Mouse (Mus musculus): ENCODE measurements at regions not wholly inside any gene's neighbourhood (a gene's known extent, or its start where the extent isn't known, plus 50 kb on each side); places are given as distances from the start of the nearest gene placed in this dataset.

- no peak for DNase-seq
Observed at GRCm38 (mm10) chr10:9569277-9569676, 105.7 kb downstream of the Samd5 start.

GRCm38 (mm10) chr10:9557517-9558065 is 117.4 kb downstream of the Samd5 start:
- DNase-seq = no peak

DNA sequence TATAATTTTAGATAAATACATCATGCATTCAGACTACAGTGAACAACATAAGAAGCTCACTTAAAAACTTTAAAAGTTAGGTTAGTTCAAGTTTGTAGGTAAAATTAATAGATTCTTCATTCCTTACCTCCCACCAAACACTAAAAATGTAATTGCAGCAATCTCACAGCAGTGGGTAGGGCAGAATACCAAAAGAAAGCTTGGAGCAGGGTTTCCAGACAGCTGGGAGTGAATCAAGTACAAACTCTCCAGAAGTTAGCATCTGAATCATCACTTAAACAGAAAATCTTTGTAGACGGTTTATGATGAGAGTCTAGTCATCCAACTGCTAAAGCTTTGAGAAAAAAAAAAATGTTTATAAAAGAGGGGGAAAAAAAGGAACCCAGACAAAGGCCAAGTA is 117.9 kb downstream of the Samd5 start:
- no peak for DNase-seq

- DNase-seq = no peak
Observed at GRCm38 (mm10) chr10:9553946-9554345, 121.1 kb downstream of the Samd5 start.

DNA sequence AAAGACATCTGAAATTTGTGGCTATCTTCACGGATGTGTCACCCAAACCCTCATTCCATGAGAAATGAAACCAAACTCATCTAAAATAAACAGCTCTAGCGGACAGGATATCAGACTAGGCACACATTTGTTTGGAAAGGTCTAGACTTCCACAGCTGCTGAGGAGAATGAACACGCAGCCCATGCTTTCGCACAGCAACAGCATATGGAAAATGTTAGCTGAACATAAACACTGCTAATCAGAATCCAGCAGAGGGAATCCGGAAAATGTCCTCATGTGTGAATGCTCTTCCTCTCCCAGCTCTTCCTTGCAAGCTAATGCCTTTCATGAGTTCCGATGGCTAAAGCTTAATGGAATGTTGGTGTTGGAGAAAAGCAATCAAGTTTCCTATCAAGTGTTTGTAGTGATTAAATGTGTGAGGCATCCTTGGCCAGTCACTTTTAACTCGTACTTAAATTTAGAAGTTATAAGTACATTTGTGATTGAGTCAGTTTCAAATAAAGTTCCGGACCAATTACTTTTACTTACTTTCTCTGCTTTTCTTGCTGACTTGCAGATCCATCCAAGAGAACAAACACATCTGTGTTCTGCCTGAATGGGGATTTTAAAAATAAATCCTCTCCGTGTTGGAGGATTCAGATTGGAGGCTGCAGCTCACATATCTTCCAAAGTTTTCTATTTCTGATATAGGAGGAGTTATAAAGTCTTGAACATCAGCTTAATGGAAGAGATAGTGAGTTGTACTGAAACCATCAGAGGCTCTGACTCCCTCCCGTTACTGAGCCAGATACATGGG is 124.9 kb downstream of the Samd5 start:
- no peak for DNase-seq

- no peak for DNase-seq
Observed at GRCm38 (mm10) chr10:9545807-9546206, 129.2 kb downstream of the Samd5 start.

DNA sequence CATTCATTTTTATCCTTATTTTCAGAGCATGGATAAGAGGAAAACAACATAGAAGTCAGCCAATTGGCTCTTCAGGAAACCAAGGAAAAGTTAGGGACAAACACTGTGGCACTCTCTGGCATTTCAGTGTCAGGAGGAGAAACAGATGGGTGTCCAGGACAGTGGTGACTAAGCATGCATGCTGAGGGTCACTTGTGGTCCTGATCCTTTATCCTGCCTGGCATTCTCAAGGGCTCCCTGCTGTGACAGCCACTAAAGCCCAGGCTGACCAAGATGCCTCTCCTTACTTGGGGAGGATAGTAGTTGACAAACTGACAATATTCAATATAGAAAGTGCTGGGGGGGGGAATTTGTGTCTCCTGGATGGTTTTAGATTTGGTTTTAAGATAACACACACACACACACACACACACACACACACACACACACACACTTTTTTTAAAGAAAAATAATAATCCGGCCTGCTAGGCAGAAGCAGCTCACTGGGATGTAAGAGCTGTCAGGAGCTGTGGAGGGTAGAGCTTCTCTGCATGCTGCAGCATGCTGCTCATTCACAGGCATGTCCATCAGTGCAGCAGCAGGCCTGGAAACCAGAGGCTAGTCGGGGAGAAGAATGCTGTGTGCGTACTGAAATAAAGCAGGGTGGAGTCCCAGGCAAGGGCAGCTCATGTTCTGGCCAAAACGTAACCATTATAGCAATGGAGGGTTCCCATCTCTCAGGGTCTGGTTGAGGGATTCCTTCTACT is 130.8 kb downstream of the Samd5 start:
- no peak for DNase-seq

GRCm38 (mm10) chr10:9541579-9541978 is 133.4 kb downstream of the Samd5 start:
- DNase-seq = no peak

DNA sequence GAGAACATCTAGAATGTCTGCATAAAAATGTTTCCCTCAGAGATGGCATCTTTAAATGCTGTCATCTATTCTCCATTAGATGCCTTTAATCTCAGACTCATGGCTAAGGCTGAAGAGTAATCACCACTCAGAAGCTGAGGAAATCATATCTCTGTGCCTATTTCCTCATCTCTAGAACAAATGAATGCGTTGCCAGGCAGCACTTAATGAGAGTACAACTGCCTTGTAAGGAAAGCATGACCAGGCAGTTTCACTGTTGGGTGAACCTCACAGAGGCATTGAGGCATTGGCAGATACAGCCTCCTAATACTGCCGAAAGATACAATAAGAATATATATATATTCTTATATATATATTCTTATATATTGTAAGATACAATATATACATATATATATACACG is 137.3 kb downstream of the Samd5 start:
- DNase-seq = no peak

DNA sequence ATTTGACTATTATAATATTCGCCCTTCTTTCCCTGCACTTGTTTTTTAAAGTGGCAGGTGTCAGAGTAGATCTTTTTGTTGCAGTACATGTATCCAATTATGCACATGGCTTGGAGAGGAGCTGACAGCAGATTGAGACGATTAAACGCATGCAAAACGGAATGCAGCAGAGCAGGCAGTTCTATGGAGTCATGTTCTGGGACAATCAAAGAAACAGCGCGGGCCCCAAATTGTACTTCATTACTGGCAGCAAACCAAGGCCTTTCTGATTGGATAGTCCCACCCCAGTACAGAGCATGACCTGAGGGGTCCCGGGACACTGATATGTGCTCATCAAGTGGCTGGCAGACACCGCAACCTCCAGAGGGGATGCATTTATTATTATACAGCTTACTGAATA is 140.5 kb downstream of the Samd5 start:
- no peak for DNase-seq

GRCm38 (mm10) chr10:9533283-9533682 is 141.7 kb downstream of the Samd5 start:
- no peak for DNase-seq

DNA sequence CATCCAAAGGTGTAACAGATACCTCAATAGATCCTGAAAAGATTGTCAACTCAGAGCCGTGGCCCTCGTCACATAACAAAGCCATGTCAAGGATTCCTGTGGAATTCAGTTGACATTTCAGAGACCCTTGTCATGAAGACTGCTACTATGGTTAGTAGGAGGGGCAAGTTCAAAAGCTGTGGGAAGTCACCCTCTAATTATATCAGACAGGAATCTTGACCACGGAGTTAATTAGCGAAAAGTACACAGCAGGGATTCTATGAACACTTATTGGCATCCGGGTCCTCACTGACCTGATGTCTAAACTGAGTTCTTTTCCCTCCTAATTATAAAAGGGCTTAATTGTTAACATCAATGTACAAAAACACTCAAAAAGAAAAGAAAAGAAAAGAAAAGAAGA is 143.1 kb downstream of the Samd5 start:
- no peak for DNase-seq

- no peak for DNase-seq
Observed at GRCm38 (mm10) chr10:9529408-9529807, 145.6 kb downstream of the Samd5 start.

- DNase-seq = no peak
Observed at GRCm38 (mm10) chr10:9528066-9528465, 146.9 kb downstream of the Samd5 start.

DNA sequence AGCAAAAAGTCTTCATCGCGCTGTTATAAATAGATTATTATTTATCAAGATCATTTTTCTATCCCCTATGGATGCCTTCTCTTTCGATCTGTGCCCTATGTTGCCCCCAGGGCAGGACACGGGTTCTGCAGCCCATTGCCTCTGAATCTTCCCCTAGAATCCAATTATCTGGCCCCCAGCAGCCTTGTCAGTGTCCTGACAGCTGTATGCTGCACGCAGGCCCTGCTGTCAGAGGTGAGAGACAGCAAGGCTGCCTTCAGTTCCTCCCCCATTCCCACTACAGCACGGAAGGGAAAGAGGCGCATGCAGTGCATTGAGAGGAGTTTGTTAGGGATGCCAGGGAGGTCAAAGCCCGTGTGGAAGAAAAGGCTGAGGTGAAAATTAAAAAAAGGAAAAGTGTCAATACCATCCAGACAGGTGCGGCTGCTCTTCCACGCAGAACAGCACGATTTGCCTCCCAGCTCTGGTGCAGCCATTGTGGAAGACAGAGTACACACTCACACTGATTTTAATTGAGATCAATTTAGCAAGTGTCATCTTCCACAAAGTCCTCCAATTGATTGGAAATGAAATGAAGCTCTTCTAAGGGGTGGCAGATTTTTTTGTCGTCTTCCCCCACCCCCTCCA is 165.1 kb downstream of the Samd5 start:
- no peak for DNase-seq

GRCm38 (mm10) chr10:9509092-9509671 is 165.8 kb downstream of the Samd5 start:
- DNase-seq = no peak

GRCm38 (mm10) chr10:9503569-9504493 is 171.2 kb downstream of the Samd5 start:
- DNase-seq = no peak

DNA sequence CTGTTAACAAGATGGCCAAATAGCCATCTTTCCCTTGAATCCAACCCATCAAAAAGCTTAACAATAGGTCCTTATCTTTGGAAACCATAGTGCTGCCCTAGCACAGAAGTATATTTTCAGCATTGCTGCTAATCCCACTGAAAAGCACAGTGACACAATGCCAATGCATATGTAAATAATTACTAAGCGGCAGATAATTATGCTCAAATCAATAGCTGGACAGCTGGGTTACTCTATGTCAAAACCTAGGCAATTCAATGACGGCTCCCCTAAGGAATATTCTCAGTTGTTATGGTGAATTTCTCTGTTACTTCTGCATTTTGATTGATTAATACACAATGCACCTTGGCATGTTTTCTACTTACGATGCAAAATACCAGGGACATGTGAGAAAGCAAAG is 176.5 kb downstream of the Samd5 start:
- DNase-seq = no peak

DNA sequence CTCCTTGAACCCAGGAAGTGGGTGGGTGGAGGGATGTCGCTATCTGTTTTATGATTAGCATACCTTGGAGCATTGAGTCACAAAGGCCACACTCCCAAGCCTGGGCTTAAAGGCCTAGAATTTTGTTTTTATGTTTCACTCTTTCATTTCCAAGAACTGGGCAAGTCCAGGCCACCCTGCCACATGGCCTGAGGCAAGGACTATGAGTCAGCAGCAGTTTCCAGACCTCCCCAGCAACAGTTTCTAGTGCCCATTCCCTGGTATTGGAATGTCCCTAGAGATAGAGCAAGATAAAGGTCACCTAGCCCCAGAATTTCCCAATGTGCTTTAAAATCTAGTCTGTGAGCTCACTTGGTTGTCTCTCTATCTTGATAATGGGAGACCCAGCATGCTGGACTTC is 178.0 kb downstream of the Samd5 start:
- no peak for DNase-seq

DNA sequence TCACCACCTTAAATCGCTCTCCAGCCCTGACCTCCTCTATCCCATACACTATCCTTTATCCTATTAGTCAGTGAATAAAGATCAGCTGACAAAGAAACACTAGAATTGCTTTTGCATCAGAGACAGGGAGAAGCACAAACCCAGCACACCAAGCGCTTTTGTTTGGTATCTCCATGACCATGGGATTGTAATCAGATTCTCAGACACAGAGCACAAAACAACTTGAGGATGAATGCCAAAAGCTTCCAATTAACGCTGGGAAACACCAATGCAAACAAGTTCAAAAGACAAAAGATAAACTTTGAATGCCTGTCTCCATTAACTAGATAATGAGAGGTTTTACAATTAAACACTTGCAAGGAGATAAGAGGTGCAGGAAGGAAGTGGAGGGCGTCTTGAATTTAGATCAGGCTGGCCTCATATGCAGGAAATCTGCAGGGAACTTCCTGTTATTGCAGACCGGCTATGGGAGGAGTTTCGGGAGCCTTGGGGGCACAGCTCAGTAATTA is 179.8 kb downstream of the Samd5 start:
- no peak for DNase-seq

DNA sequence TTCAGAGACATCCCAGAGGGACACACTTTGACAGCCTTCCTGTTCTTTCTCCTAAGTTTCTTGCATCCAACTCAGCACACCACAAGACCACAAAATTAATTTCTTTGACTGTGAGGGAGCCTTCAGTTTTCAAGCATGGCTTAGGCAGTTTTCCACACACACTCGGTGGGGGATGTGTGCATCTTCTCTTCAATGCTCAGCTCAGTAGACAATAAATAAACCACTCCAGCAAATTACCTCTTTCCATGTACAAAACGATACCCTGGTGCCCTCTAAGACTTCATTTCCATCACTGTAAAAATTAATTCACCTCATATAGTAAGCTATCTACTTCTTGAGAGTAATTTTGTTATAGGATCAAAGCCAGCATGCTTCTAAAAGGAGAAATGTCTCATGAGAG is 184.6 kb downstream of the Samd5 start:
- no peak for DNase-seq

- DNase-seq = no peak
Observed at GRCm38 (mm10) chr10:9462361-9462760, 212.6 kb downstream of the Samd5 start.

All from cerebellum, adult 11 months (tissue).